Mouse (Mus musculus) C2C12 (cell line): ENCODE measurements around the gene Spata20. TPM values are rescaled to one million over a fixed set of nuclear protein-coding genes. Genes with fewer than 3 reads are reported as not detected.

Experiments
- H3K27me3 ChIP-seq: one replicate; pipeline ENCODE4 v1.6.1; 2011; ENCODE audit not compliant: control insufficient read depth, insufficient read depth, insufficient read length
- H3K36me3 ChIP-seq: one replicate; pipeline ENCODE4 v1.6.1; 2011; ENCODE audit not compliant: control insufficient read depth, insufficient read depth
- H3K4me3 ChIP-seq: one replicate; pipeline ENCODE4 v1.5.1; 2011; ENCODE audit warnings: mild to moderate bottlenecking, control low read depth; ENCODE audit not compliant: poor library complexity, insufficient read depth, severe bottlenecking
- H3K79me2 ChIP-seq: one replicate; pipeline ENCODE4 v1.6.1; 2011; ENCODE audit not compliant: control insufficient read depth, insufficient read depth
- H3K79me3 ChIP-seq: one replicate; pipeline ENCODE4 v1.6.1; 2011; ENCODE audit warnings: low read depth, control low read depth
- H3ac ChIP-seq: one replicate; pipeline ENCODE3; 2011; ENCODE audit warnings: low read depth; ENCODE audit not compliant: control insufficient read depth, insufficient read length
- CEBPB ChIP-seq: IDR thresholded peaks from one replicate; pipeline ENCODE4 v1.6.1; 2011; ENCODE audit warnings: low read depth, mild to moderate bottlenecking, control low read depth, moderate library complexity
- CTCF ChIP-seq: IDR thresholded peaks from one replicate; pipeline ENCODE4 v1.5.1; 2011; ENCODE audit not compliant: control insufficient read depth, insufficient read depth, insufficient read length
- FOSL1 ChIP-seq: IDR thresholded peaks from one replicate; pipeline ENCODE4 v1.8.0; 2011; ENCODE audit warnings: mild to moderate bottlenecking, low read length; ENCODE audit not compliant: poor library complexity, insufficient read depth, severe bottlenecking
- MAX ChIP-seq: IDR thresholded peaks from one replicate; pipeline ENCODE4 v1.6.1; 2011; ENCODE audit warnings: mild to moderate bottlenecking, control low read depth
- MYOD1 ChIP-seq: IDR thresholded peaks from one replicate; pipeline ENCODE4 v1.6.1; 2011; ENCODE audit warnings: low read depth; ENCODE audit not compliant: control insufficient read depth, insufficient read length
- MYOG ChIP-seq: IDR thresholded peaks from one replicate; pipeline ENCODE4 v1.6.1; 2011; ENCODE audit not compliant: control insufficient read depth, insufficient read length; ENCODE audit errors: extremely low read depth
- USF1 ChIP-seq: IDR thresholded peaks from one replicate; pipeline ENCODE4 v1.6.1; 2011; ENCODE audit warnings: low read depth, mild to moderate bottlenecking, control low read depth, moderate library complexity
- polyA plus RNA-seq: library from polyadenylated mRNA; unstranded; fragments of >200 nt; fragmentation: generic; extraction: Trizol; gene quantifications from one replicate; pipeline ENCODE4 v1.2.1, GENCODE M21; 2012; ENCODE audit warnings: missing spikeins

Gene Spata20
- polyA plus RNA-seq, 1 experiment = not detected

DNA sequence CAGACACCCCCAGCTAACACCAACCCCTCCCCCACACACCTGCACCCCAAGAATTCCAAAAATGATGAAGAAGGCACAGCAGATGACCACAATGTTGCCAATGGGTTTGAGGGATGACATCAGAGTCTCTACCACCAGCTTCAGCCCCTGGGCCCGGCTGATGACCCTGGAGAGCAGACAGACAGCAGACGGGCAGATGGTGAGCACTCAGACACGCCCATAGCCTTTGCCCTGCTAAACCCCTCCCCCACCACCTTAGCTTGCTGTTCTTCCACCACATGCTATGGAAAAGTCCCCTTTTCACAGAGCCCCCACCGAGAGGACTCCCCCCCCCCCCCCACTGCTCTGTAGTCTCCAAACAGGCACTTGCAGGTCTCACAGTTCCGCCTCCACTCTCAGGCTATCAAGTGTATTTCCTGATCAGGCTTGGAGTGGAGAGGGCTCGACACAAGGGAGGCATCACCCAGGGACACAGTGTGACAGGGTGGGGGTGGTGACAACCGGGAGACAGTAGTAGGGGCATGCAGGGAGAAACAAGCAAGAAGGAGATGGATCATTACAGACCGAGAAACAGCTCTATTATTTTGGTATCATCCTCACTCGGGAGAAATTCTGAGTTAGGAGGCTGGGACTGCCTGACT is 56.8 kb downstream of the Spata20 start:
- Histone ChIP-seq H3ac (no peak overlapping the region), H3K27me3 (peaks cover 46% of the 10 kb centered on the region), H3K79me2 (no peaks in the 10 kb centered on the region), H3K4me3 (no peak overlapping the region), H3K36me3 (no peaks in the 10 kb centered on the region), H3K79me3 (no peaks in the 10 kb centered on the region)
- TF ChIP-seq MAX (no peak), MYOD1 (no peak), CEBPB (no peak), USF1 (no peak), FOSL1 (no peak), MYOG (no peak), CTCF (no peak)

Other genes starting within 250 kb of the Spata20 start
- 0.04 TPM for gene Wfikkn2, start 240.2 kb downstream of the Spata20 start, polyA plus RNA-seq
- gene Gm21885, start 204.3 kb downstream of the Spata20 start, polyA plus RNA-seq = not detected
- gene Luc7l3, start 164.2 kb downstream of the Spata20 start, polyA plus RNA-seq = 21.3 TPM
- 66.9 TPM for gene Ankrd40, start 158.2 kb downstream of the Spata20 start, polyA plus RNA-seq
- gene Abcc3, start 93.2 kb downstream of the Spata20 start, polyA plus RNA-seq = 0.41 TPM
- gene Cacna1g, start 12.0 kb downstream of the Spata20 start, polyA plus RNA-seq = 0.04 TPM
- 0.25 TPM for gene Epn3, start 13.8 kb upstream of the Spata20 start, polyA plus RNA-seq
- not detected for gene Mycbpap, start 35.6 kb upstream of the Spata20 start, polyA plus RNA-seq
- 3.2 TPM for gene Rsad1, start 63.1 kb upstream of the Spata20 start, polyA plus RNA-seq
- gene Chad, start 78.9 kb upstream of the Spata20 start, polyA plus RNA-seq = 0.12 TPM
- gene Acsf2, start 115.7 kb upstream of the Spata20 start, polyA plus RNA-seq = 2.7 TPM
- 346 TPM for gene Lrrc59, start 143.6 kb upstream of the Spata20 start, polyA plus RNA-seq
- 57.0 TPM for gene Mrpl27, start 167.6 kb upstream of the Spata20 start, polyA plus RNA-seq
- gene Eme1, start 167.8 kb upstream of the Spata20 start, polyA plus RNA-seq = 10.1 TPM
- gene Xylt2, start 191.3 kb upstream of the Spata20 start, polyA plus RNA-seq = 10.4 TPM
- gene Gm11541, start 218.3 kb upstream of the Spata20 start, polyA plus RNA-seq = not detected